Mouse (Mus musculus) megakaryocyte, embryonic 14.5 days (primary cell): Measurements from ENCODE around the gene Dcp1b.

Source experiments
- FLI1 ChIP-seq: IDR thresholded peaks from 2 replicates; pipeline ENCODE4 v1.6.1; 2012; ENCODE audit warnings: low read length, inconsistent platforms, mixed read lengths
- GATA1 ChIP-seq: IDR thresholded peaks from 3 replicates; pipeline ENCODE4 v1.6.1; 2012; ENCODE audit warnings: mixed read lengths, low read length, inconsistent platforms, borderline replicate concordance

GRCm38 (mm10) chr6:119177101-119177500 lies 2.0 kb downstream of the Dcp1b start:
- no peak for TF ChIP-seq GATA1
- no peak for TF ChIP-seq FLI1
